Mouse (Mus musculus) MEL (cell line): ENCODE measurements around the gene Ylpm1. TPM values are rescaled to one million over a fixed set of nuclear protein-coding genes. Genes with fewer than 3 reads are reported as not detected.

ENCODE experiments used
- DNase-seq: peaks from one replicate; pipeline ENCODE4 v3.0.0; 2011; ENCODE audit warnings: low read depth, low spot score
- H3K27ac ChIP-seq: 2 replicates; pipeline ENCODE4 v1.5.1; 2012; ENCODE audit warnings: low read depth, mild to moderate bottlenecking, control low read depth, low read length, moderate library complexity; ENCODE audit not compliant: control insufficient read depth
- H3K27me3 ChIP-seq, 2 experiments: fragments of 150-350 bp in 1 of 2; sonication (generic) in 1 of 2; 2 replicates each; pipeline ENCODE4 v1.6.1; 2012; ENCODE audit warnings: low read length in 2 of 2, mild to moderate bottlenecking in 2 of 2, improper control_type of control experiment in 1 of 2, moderate library complexity in 1 of 2; ENCODE audit not compliant: insufficient read depth in 2 of 2, control insufficient read depth in 1 of 2
- H3K36me3 ChIP-seq, 2 experiments: 2 replicates each; pipeline ENCODE4 v1.6.1; 2012 to 2014; ENCODE audit warnings: low read length in 2 of 2, improper control_type of control experiment in 1 of 2, inconsistent platforms in 1 of 2, mild to moderate bottlenecking in 1 of 2; ENCODE audit not compliant: insufficient read depth in 2 of 2, control insufficient read depth in 1 of 2
- H3K4me1 ChIP-seq, 2 experiments: fragments of 150-350 bp in 1 of 2; sonication (generic) in 1 of 2; 2 replicates each; pipeline ENCODE4 v1.6.1; 2012; ENCODE audit warnings: low read length in 2 of 2, improper control_type of control experiment in 1 of 2, mild to moderate bottlenecking in 1 of 2; ENCODE audit not compliant: insufficient read depth in 2 of 2, control insufficient read depth in 1 of 2
- H3K4me3 ChIP-seq, 2 experiments: fragments of 150-350 bp in 1 of 2; sonication (generic) in 1 of 2; 2 replicates each; pipeline ENCODE4 v1.5.1; 2012; ENCODE audit warnings: low read depth in 2 of 2, low read length in 2 of 2, mild to moderate bottlenecking in 2 of 2, moderate library complexity in 2 of 2, control low read depth in 1 of 2, improper control_type of control experiment in 1 of 2; ENCODE audit not compliant: control insufficient read depth in 1 of 2, insufficient read depth in 1 of 2
- H3K79me2 ChIP-seq: 2 replicates; pipeline ENCODE4 v1.6.1; 2012; ENCODE audit warnings: mild to moderate bottlenecking, low read length, moderate library complexity; ENCODE audit not compliant: control insufficient read depth, poor library complexity, insufficient read depth
- H3K9ac ChIP-seq: 2 replicates; pipeline ENCODE4 v1.6.1; 2012; ENCODE audit warnings: low read depth, mild to moderate bottlenecking, control low read depth, low read length, moderate library complexity; ENCODE audit not compliant: control insufficient read depth, poor library complexity, severe bottlenecking
- H3K9me3 ChIP-seq: fragments of 150-350 bp; sonication (generic); replicated peaks from 2 replicates; pipeline ENCODE4 v1.6.1; 2012; ENCODE audit warnings: mild to moderate bottlenecking, low read length, improper control_type of control experiment, moderate library complexity; ENCODE audit not compliant: insufficient read depth
- BHLHE40 ChIP-seq: IDR thresholded peaks from 2 replicates; pipeline ENCODE4 v1.6.1; 2012; ENCODE audit warnings: low read depth, mild to moderate bottlenecking, inconsistent platforms, low read length, improper control_type of control experiment, borderline replicate concordance
- CTCF ChIP-seq, 3 experiments: IDR thresholded peaks in 2 of 3; conservative IDR thresholded peaks in 1 of 3; 2 replicates each; pipeline ENCODE4 v1.5.1; 2011 to 2012; ENCODE audit warnings: low read length in 3 of 3, low read depth in 2 of 3, mild to moderate bottlenecking in 2 of 3, improper control_type of control experiment in 1 of 3, inconsistent platforms in 1 of 3, mixed read lengths in 1 of 3, moderate library complexity in 1 of 3; ENCODE audit not compliant: control insufficient read depth in 1 of 3, insufficient read depth in 1 of 3, poor library complexity in 1 of 3, severe bottlenecking in 1 of 3
- E2F4 ChIP-seq: IDR thresholded peaks from 2 replicates; pipeline ENCODE4 v1.6.1; 2011; ENCODE audit warnings: low read depth, low read length, improper control_type of control experiment, borderline replicate concordance
- ELF1 ChIP-seq: IDR thresholded peaks from 2 replicates; pipeline ENCODE4 v1.6.1; 2014; ENCODE audit warnings: low read depth, mild to moderate bottlenecking, inconsistent platforms, low read length, improper control_type of control experiment, moderate library complexity
- EP300 ChIP-seq, 2 experiments: IDR thresholded peaks; 2 replicates each; pipeline ENCODE4 v1.6.1; 2011; ENCODE audit warnings: improper control_type of control experiment in 2 of 2, low read length in 2 of 2, low read depth in 1 of 2, mild to moderate bottlenecking in 1 of 2
- HCFC1 ChIP-seq: IDR thresholded peaks from 2 replicates; pipeline ENCODE4 v1.6.1; 2012; ENCODE audit warnings: low read depth, mild to moderate bottlenecking, inconsistent platforms, low read length, improper control_type of control experiment, moderate library complexity
- KAT2A ChIP-seq: conservative IDR thresholded peaks from 2 replicates; pipeline ENCODE4 v1.6.1; 2012; ENCODE audit warnings: low read depth, low read length, improper control_type of control experiment, inconsistent platforms
- MAFK ChIP-seq: IDR thresholded peaks from 2 replicates; pipeline ENCODE4 v1.6.1; 2011; ENCODE audit warnings: low read depth, mild to moderate bottlenecking, low read length, improper control_type of control experiment, borderline replicate concordance
- MAX ChIP-seq: IDR thresholded peaks from 2 replicates; pipeline ENCODE4 v1.6.1; 2011; ENCODE audit warnings: low read length, improper control_type of control experiment
- MEF2A ChIP-seq: IDR thresholded peaks from 2 replicates; pipeline ENCODE4 v1.6.1; 2014; ENCODE audit warnings: low read depth, mild to moderate bottlenecking, inconsistent platforms, low read length, improper control_type of control experiment; ENCODE audit not compliant: poor library complexity, insufficient replicate concordance, severe bottlenecking; ENCODE audit errors: extremely low read depth
- MXI1 ChIP-seq: IDR thresholded peaks from 2 replicates; pipeline ENCODE4 v1.6.1; 2011; ENCODE audit warnings: mild to moderate bottlenecking, low read depth, low read length, improper control_type of control experiment
- MYB ChIP-seq: IDR thresholded peaks from 2 replicates; pipeline ENCODE4 v1.6.1; 2011; ENCODE audit warnings: mild to moderate bottlenecking, low read depth, low read length, improper control_type of control experiment
- MYC ChIP-seq: IDR thresholded peaks from 2 replicates; pipeline ENCODE4 v1.6.1; 2011; ENCODE audit warnings: low read depth, mild to moderate bottlenecking, low read length, improper control_type of control experiment, moderate library complexity
- NELFE ChIP-seq: IDR thresholded peaks from 2 replicates; pipeline ENCODE4 v1.6.1; 2011; ENCODE audit warnings: low read depth, low read length, improper control_type of control experiment
- POLR2AphosphoS2 ChIP-seq: IDR thresholded peaks from 2 replicates; pipeline ENCODE4 v1.6.1; 2011; ENCODE audit warnings: low read length, improper control_type of control experiment
- POLR2AphosphoS5 ChIP-seq: IDR thresholded peaks from 2 replicates; pipeline ENCODE4 v1.6.1; 2012; ENCODE audit warnings: low read depth, borderline replicate concordance, mild to moderate bottlenecking, inconsistent platforms, low read length, moderate library complexity, mixed read lengths
- SIN3A ChIP-seq: IDR thresholded peaks from 2 replicates; pipeline ENCODE4 v1.6.1; 2012; ENCODE audit warnings: low read length, improper control_type of control experiment, inconsistent platforms
- ZNF384 ChIP-seq: IDR thresholded peaks from 2 replicates; pipeline ENCODE4 v1.6.1; 2012; ENCODE audit warnings: low read depth, mild to moderate bottlenecking, inconsistent platforms, low read length, improper control_type of control experiment
- polyA plus RNA-seq, 2 experiments: library from polyadenylated mRNA; stranded (reverse) in 1 of 2; unstranded in 1 of 2; fragments of >175 nt in 1 of 2; fragments of >200 nt in 1 of 2; gene quantifications; 2 replicates each; pipeline versions ENCODE4 v1.2.1 to v1.2.4; 2012; ENCODE audit warnings: low replicate concordance in 2 of 2, low read depth in 1 of 2; ENCODE audit not compliant: insufficient read length in 2 of 2, insufficient read depth in 1 of 2, missing spikeins in 1 of 2
- total RNA-seq: library from RNA; depleted of rRNA; stranded (reverse); fragments of 300-350 nt; gene quantifications from 2 replicates; pipeline ENCODE4 v1.2.3, GENCODE M21; 2012

The Ylpm1 gene
- total and polyA plus RNA-seq, 3 experiments, result 16.9 to 41.8 (median 29.9) TPM

GRCm38 (mm10) chr12:84970428-84971096 lies 25.6 kb upstream of the Ylpm1 start, which contains the start of the genes Fcf1 and Arel1 (continued):
- TF ChIP-seq POLR2AphosphoS5 (no peak), MEF2A (0 out of 2 replicates have a peak, but pooled peaks have one; percentile 14)

DNA sequence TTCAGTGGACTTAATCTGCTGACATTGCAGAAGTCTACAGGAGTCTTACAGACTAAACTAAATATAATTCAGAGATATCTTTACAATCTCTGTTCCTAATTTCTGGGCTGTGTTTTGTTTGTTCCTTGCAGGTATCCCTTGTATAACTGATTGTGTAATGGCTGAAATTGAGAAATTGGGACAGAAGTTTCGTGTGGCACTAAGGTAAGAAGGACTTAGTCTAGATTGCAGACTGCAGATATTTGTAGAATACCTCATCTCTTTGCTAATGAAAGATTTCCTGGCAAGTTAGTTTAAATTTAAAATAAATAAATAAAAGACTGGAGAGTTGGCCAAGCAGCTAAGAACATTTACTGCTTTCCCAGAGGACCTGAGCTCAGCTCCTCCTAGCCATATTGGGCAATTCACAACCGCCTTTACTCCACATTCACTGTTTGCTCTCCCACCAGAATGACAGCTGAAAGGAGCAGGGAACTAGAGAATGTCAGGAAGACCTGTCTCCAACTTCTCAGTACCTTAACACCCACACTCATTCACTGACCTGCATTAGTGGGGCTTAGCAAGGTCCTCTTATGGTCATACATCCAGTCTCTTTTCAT lies 16.8 kb upstream of the Ylpm1 start:
- no peaks in the 10 kb centered on the region for H3K9me3 ChIP-seq
- no peaks in the 10 kb centered on the region for H3K79me2 ChIP-seq
- H3K4me1 ChIP-seq, result peaks cover 0 to 4% of the 10 kb centered on the region in 2 experiments; a peak in 1 of 4 replicates
- H3K9ac ChIP-seq, result no peak overlapping the region
- H3K27ac ChIP-seq, result no peak overlapping the region
- TF ChIP-seq KAT2A (no peak), MXI1 (no peak), NELFE (no peak), CTCF (IDR thresholded peaks at IDR 0.05 in 2 of 3, conservative IDR thresholded peaks at IDR 0.05 in 1 of 3; ENCODE audit: control insufficient read depth in 1 of 3, insufficient read depth in 1 of 3, low read depth in 2 of 3, low read length in 3 of 3, poor library complexity in 1 of 3, severe bottlenecking in 1 of 3) (no peak), POLR2AphosphoS2 (no peak), ZNF384 (no peak), POLR2AphosphoS5 (no peak), MYB (no peak), MEF2A (no peak), SIN3A (no peak), ELF1 (no peak), BHLHE40 (no peak), HCFC1 (no peak), E2F4 (no peak), MAFK (no peak), EP300 (IDR thresholded peaks at IDR 0.05; ENCODE audit: low read depth in 1 of 2, low read length in 2 of 2) (no peak), MAX (no peak), MYC (no peak)
- DNase-seq, result no peak
- peaks cover 0 to 25% of the 10 kb centered on the region in 2 experiments; a peak in 3 of 4 replicates for H3K36me3 ChIP-seq
- H3K27me3 ChIP-seq, result no peaks in the 10 kb centered on the region
- no peak overlapping the region for H3K4me3 ChIP-seq
